Mouse (Mus musculus): ENCODE results near the gene Dnase1l2. TPM values are rescaled to one million over a fixed set of nuclear protein-coding genes. Genes with fewer than 3 reads are reported as not detected.
A peak's percentile ranks its signal among the peaks of the same experiment; 100 is the strongest.
"Not testable (repeated sequence)": the region's sequence is repeated elsewhere in the genome, so short reads cannot be mapped to it uniquely, and the experiment has no call there.

Dnase1l2 gene
- polyA plus RNA-seq, 1 experiment from 2014 or later: 1.4 TPM

- DNase-seq (ENCODE audit: low spot score): no peak
- Histone ChIP-seq H3K27me3 (replicated peaks; ENCODE audit: insufficient read depth, low read length) (no peaks in the 10 kb centered on the region), H3K27ac (ENCODE audit: low read length) (peak overlapping the region; percentile 34), H3K4me3 (ENCODE audit: low read depth, low read length) (peak overlapping the region; percentile 73), H3K9me3 (ENCODE audit: low read length) (no peaks in the 10 kb centered on the region), H3K4me1 (ENCODE audit: insufficient read depth, low read depth, low read length) (peaks cover 20% of the 10 kb centered on the region; the same call in 1 of the 2 replicates), H3K36me3 (ENCODE audit: insufficient read depth, low read length) (no peaks in the 10 kb centered on the region), H3K4me2 (replicated peaks; ENCODE audit: low read depth, low read length) (peak overlapping the region; percentile 85), H3K9ac (replicated peaks; ENCODE audit: low read depth) (peak overlapping the region; percentile 64; the same call in 1 of the 2 replicates)
- no peak for TF ChIP-seq EP300 (IDR thresholded peaks at IDR 0.05)
- no peak for TF ChIP-seq CTCF (IDR thresholded peaks at IDR 0.05)
- whole genome bisulfite sequencing: 17% methylated on average over 7 of the region's 7 CpGs
- no peak for ATAC-seq
Measured at GRCm38 (mm10) chr17:24469336-24469909, 26.5 kb upstream of the Dnase1l2 start.

GRCm38 (mm10) chr17:24468636-24469246 lies 25.8 kb upstream of the Dnase1l2 start:
- no peak overlapping the region for H3K4me2 ChIP-seq (replicated peaks; ENCODE audit: low read depth, low read length)
- 88% methylated on average over 5 of the region's 5 CpGs for WGBS
- no peaks in the 10 kb centered on the region for H3K27me3 ChIP-seq (replicated peaks; ENCODE audit: insufficient read depth, low read length)
- no peak for ATAC-seq
- no peak overlapping the region for H3K27ac ChIP-seq (ENCODE audit: low read length)
- H3K4me3 ChIP-seq (ENCODE audit: low read depth, low read length): no peak overlapping the region
- no peaks in the 10 kb centered on the region for H3K9me3 ChIP-seq (ENCODE audit: low read length)
- DNase-seq (ENCODE audit: low spot score): no peak
- no peak for TF ChIP-seq EP300 (IDR thresholded peaks at IDR 0.05)
- no peak for TF ChIP-seq CTCF (IDR thresholded peaks at IDR 0.05)
- H3K36me3 ChIP-seq (ENCODE audit: insufficient read depth, low read length): no peaks in the 10 kb centered on the region
- H3K4me1 ChIP-seq (ENCODE audit: insufficient read depth, low read depth, low read length): peaks cover 20% of the 10 kb centered on the region; the same call in 1 of the 2 replicates
- H3K9ac ChIP-seq (replicated peaks; ENCODE audit: low read depth): no peak overlapping the region

GRCm38 (mm10) chr17:24463374-24464133 lies 20.6 kb upstream of the Dnase1l2 start:
- Histone ChIP-seq H3K27ac (ENCODE audit: low read length) (no peak overlapping the region), H3K4me1 (ENCODE audit: insufficient read depth, low read depth, low read length) (no peaks in the 10 kb centered on the region), H3K36me3 (ENCODE audit: insufficient read depth, low read length) (no peaks in the 10 kb centered on the region), H3K4me3 (ENCODE audit: low read depth, low read length) (no peak overlapping the region), H3K9ac (replicated peaks; ENCODE audit: low read depth) (no peak overlapping the region), H3K4me2 (replicated peaks; ENCODE audit: low read depth, low read length) (no peak overlapping the region), H3K27me3 (replicated peaks; ENCODE audit: insufficient read depth, low read length) (no peaks in the 10 kb centered on the region), H3K9me3 (ENCODE audit: low read length) (no peaks in the 10 kb centered on the region)
- WGBS: 44% methylated on average over 6 of the region's 6 CpGs
- TF ChIP-seq EP300 (IDR thresholded peaks at IDR 0.05): no peak
- TF ChIP-seq CTCF (IDR thresholded peaks at IDR 0.05): no peak; the same call in 1 of the 2 replicates
- DNase-seq (ENCODE audit: low spot score) (no peak), ATAC-seq (no peak)

GRCm38 (mm10) chr17:24462932-24463331 lies 20.0 kb upstream of the Dnase1l2 start:
- no peak for TF ChIP-seq CTCF (IDR thresholded peaks at IDR 0.05)
- no peak for TF ChIP-seq EP300 (IDR thresholded peaks at IDR 0.05)
- no peaks in the 10 kb centered on the region for H3K4me1 ChIP-seq (ENCODE audit: insufficient read depth, low read depth, low read length)
- no peaks in the 10 kb centered on the region for H3K9me3 ChIP-seq (ENCODE audit: low read length)
- H3K27me3 ChIP-seq (replicated peaks; ENCODE audit: insufficient read depth, low read length): no peaks in the 10 kb centered on the region
- H3K4me3 ChIP-seq (ENCODE audit: low read depth, low read length): no peak overlapping the region
- no peak overlapping the region for H3K27ac ChIP-seq (ENCODE audit: low read length)
- H3K9ac ChIP-seq (replicated peaks; ENCODE audit: low read depth): no peak overlapping the region
- no peak overlapping the region for H3K4me2 ChIP-seq (replicated peaks; ENCODE audit: low read depth, low read length)
- 55% methylated on average over 1 of the region's 1 CpGs for WGBS
- no peaks in the 10 kb centered on the region for H3K36me3 ChIP-seq (ENCODE audit: insufficient read depth, low read length)
- DNase-seq (ENCODE audit: low spot score): no peak
- ATAC-seq: no peak

GRCm38 (mm10) chr17:24461580-24461979 lies 18.7 kb upstream of the Dnase1l2 start:
- Histone ChIP-seq H3K4me3 (ENCODE audit: low read depth, low read length) (no peak overlapping the region), H3K4me2 (replicated peaks; ENCODE audit: low read depth, low read length) (no peak overlapping the region), H3K9me3 (ENCODE audit: low read length) (no peaks in the 10 kb centered on the region), H3K9ac (replicated peaks; ENCODE audit: low read depth) (no peak overlapping the region), H3K27ac (ENCODE audit: low read length) (no peak overlapping the region), H3K36me3 (ENCODE audit: insufficient read depth, low read length) (no peaks in the 10 kb centered on the region), H3K27me3 (replicated peaks; ENCODE audit: insufficient read depth, low read length) (no peaks in the 10 kb centered on the region), H3K4me1 (ENCODE audit: insufficient read depth, low read depth, low read length) (no peaks in the 10 kb centered on the region)
- TF ChIP-seq EP300 (IDR thresholded peaks at IDR 0.05): no peak
- peak; percentile 69 for TF ChIP-seq CTCF (IDR thresholded peaks at IDR 0.05)
- 61% methylated on average over 2 of the region's 2 CpGs for WGBS
- DNase-seq (ENCODE audit: low spot score) (peak; percentile 33), ATAC-seq (no peak)

GRCm38 (mm10) chr17:24455523-24456206 lies 12.8 kb upstream of the Dnase1l2 start:
- H3K4me1 ChIP-seq (ENCODE audit: insufficient read depth, low read depth, low read length); H3K9ac ChIP-seq (replicated peaks; ENCODE audit: low read depth); H3K4me3 ChIP-seq (ENCODE audit: low read depth, low read length); H3K9me3 ChIP-seq (ENCODE audit: low read length); H3K27me3 ChIP-seq (replicated peaks; ENCODE audit: insufficient read depth, low read length); DNase-seq (ENCODE audit: low spot score); H3K27ac ChIP-seq (ENCODE audit: low read length); H3K36me3 ChIP-seq (ENCODE audit: insufficient read depth, low read length): not testable (repeated sequence)
- ATAC-seq: peak; percentile 8
- H3K4me2 ChIP-seq (replicated peaks; ENCODE audit: low read depth, low read length): peak overlapping the region; percentile 64; the same call in 1 of the 2 replicates
- WGBS: 49% methylated on average over 10 of the region's 10 CpGs
